Mouse (Mus musculus): ENCODE data around the gene Nme7.

Gene Nme7

GRCm38 (mm10) chr1:164303821-164304220 is at the start of gene Nme7:
Gene Nme7, plus strand, starts transcription at chr1:164304121.
- no peak for DNase-seq (ENCODE audit: low spot score)

GRCm38 (mm10) chr1:164254836-164255235 is 49.1 kb upstream of the Nme7 start:
- DNase-seq (ENCODE audit: low spot score) = no peak

GRCm38 (mm10) chr1:164260171-164261028 is 43.5 kb upstream of the Nme7 start:
- no peak for DNase-seq (ENCODE audit: low spot score)

- no peak for DNase-seq (ENCODE audit: low spot score)
Measured at GRCm38 (mm10) chr1:164261553-164261952, 42.4 kb upstream of the Nme7 start.

- DNase-seq (ENCODE audit: low spot score) = no peak
Measured at GRCm38 (mm10) chr1:164270941-164271340, 33.0 kb upstream of the Nme7 start.

- DNase-seq (ENCODE audit: low spot score) = no peak
Measured at GRCm38 (mm10) chr1:164273659-164274058, 30.3 kb upstream of the Nme7 start.

GRCm38 (mm10) chr1:164275455-164275954 is 28.4 kb upstream of the Nme7 start, which contains the start of gene Ccdc181:
Gene Ccdc181, plus strand, starts transcription at chr1:164275585.
- peak; percentile 95 for DNase-seq (ENCODE audit: low spot score)

GRCm38 (mm10) chr1:164276552-164276951 is 27.4 kb upstream of the Nme7 start:
- DNase-seq (ENCODE audit: low spot score) = no peak

GRCm38 (mm10) chr1:164279332-164279731 is 24.6 kb upstream of the Nme7 start:
- DNase-seq (ENCODE audit: low spot score) = no peak

- DNase-seq (ENCODE audit: low spot score) = no peak
Measured at GRCm38 (mm10) chr1:164284007-164284406, 19.9 kb upstream of the Nme7 start.

GRCm38 (mm10) chr1:164287406-164287805 is 16.5 kb upstream of the Nme7 start:
- no peak for DNase-seq (ENCODE audit: low spot score)

GRCm38 (mm10) chr1:164292040-164292439 is 11.9 kb upstream of the Nme7 start:
- no peak for DNase-seq (ENCODE audit: low spot score)

GRCm38 (mm10) chr1:164294071-164294470 is 9.8 kb upstream of the Nme7 start:
- DNase-seq (ENCODE audit: low spot score) = no peak

- DNase-seq (ENCODE audit: low spot score) = no peak
Measured at GRCm38 (mm10) chr1:164296473-164296872, 7.4 kb upstream of the Nme7 start.

- no peak for DNase-seq (ENCODE audit: low spot score)
Measured at GRCm38 (mm10) chr1:164301949-164302348, 2.0 kb upstream of the Nme7 start.

GRCm38 (mm10) chr1:164307124-164307751 is 3.3 kb downstream of the Nme7 start, which contains the start of gene Blzf1:
Gene Blzf1, minus strand, starts transcription at chr1:164307489.
- DNase-seq (ENCODE audit: low spot score) = peak; percentile 99

GRCm38 (mm10) chr1:164307922-164308321 is 4.0 kb downstream of the Nme7 start:
- DNase-seq (ENCODE audit: low spot score) = no peak

- DNase-seq (ENCODE audit: low spot score) = no peak
Measured at GRCm38 (mm10) chr1:164314085-164314484, 10.2 kb downstream of the Nme7 start.

GRCm38 (mm10) chr1:164315266-164315665 is 11.3 kb downstream of the Nme7 start:
- peak; percentile 73 for DNase-seq (ENCODE audit: low spot score)

GRCm38 (mm10) chr1:164316697-164317096 is 12.8 kb downstream of the Nme7 start:
- DNase-seq (ENCODE audit: low spot score) = peak; percentile 88

- no peak for DNase-seq (ENCODE audit: low spot score)
Measured at GRCm38 (mm10) chr1:164317261-164317660, 13.3 kb downstream of the Nme7 start.

- no peak for DNase-seq (ENCODE audit: low spot score)
Measured at GRCm38 (mm10) chr1:164318474-164318873, 14.6 kb downstream of the Nme7 start.

GRCm38 (mm10) chr1:164319542-164320140 is 15.7 kb downstream of the Nme7 start:
- no peak for DNase-seq (ENCODE audit: low spot score)
